ENCODE assay signal across 36 mouse cellular contexts in the genomic region with DNA sequence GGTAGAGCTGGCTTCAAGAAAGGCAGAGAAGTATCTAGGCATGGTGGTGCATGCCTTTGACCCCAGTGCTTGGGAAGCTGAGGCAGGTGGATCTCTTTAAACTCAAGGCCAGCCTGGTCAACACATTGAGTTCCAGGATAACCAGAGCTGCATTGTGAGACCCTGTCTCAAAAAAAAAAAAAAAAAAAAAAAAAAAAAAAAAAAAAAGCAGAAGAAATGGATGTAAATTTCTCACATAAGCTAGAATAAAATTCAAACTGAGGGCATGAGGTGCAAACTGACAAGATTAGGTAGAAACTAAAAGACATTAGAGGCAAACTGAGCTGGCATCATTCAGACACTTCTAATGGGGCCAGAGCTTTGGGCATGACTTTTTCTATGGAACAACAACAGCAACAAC. TPM values are rescaled to one million over a fixed set of nuclear protein-coding genes. Genes with fewer than 3 reads are reported as not detected.
"Had no signal": no experiment of that assay in that cellular context is flagged by ENCODE, and none has a peak within 500 bp of the region (broad histone marks: within the 10 kb centered on the region; RNA-seq: fewer than 3 reads in every experiment).

No protein-coding gene starts in this region.

- H3K36me3 ChIP-seq: heart, embryonic 10.5 days; heart, embryonic 12.5 days; heart, embryonic 13.5 days; heart, embryonic 15.5 days; hindbrain, embryonic 10.5 days; hindbrain, embryonic 12.5 days; hindbrain, embryonic 13.5 days; hindbrain, embryonic 15.5 days; intestine, embryonic 15.5 days; kidney, embryonic 15.5 days had no signal

- H3K4me1 ChIP-seq: heart, embryonic 10.5 days; hindbrain, embryonic 10.5 days; hindbrain, embryonic 12.5 days; hindbrain, embryonic 15.5 days; intestine, embryonic 15.5 days; kidney, embryonic 15.5 days had no signal

- H3K4me2 ChIP-seq: heart, embryonic 11.5 days; heart, embryonic 12.5 days; heart, embryonic 13.5 days; heart, embryonic 15.5 days; hindbrain, embryonic 12.5 days; hindbrain, embryonic 13.5 days; hindbrain, embryonic 14.5 days; hindbrain, embryonic 15.5 days; intestine, embryonic 15.5 days; kidney, embryonic 15.5 days had no signal

- DNase-seq: heart, postnatal 10 days; heart, postnatal 14 days; heart, postnatal 36 days; heart, postnatal 4 days; kidney, adult 11 months; kidney, adult 18-20 months; kidney, adult 2 months; kidney, adult 8-10 months; kidney, adult 9 months; kidney, postnatal 10 days; kidney, postnatal 14 days; kidney, postnatal 25 days; kidney, postnatal 36 days; kidney, postnatal 4 days; layer of hippocampus, adult 9-11 months; layer of hippocampus, postnatal 36 days had no signal

- H3K27ac ChIP-seq: heart, embryonic 10.5 days; heart, embryonic 13.5 days; heart, embryonic 15.5 days; hindbrain, embryonic 10.5 days; hindbrain, embryonic 12.5 days; hindbrain, embryonic 13.5 days; hindbrain, embryonic 14.5 days; hindbrain, embryonic 15.5 days; hindbrain, postnatal 0 days; intestine, embryonic 15.5 days; kidney, embryonic 15.5 days; kidney, postnatal 0 days; layer of hippocampus, adult 2 months; left cerebral cortex, adult 2 months had no signal

- H3K9me3 ChIP-seq: heart, embryonic 10.5 days; heart, embryonic 15.5 days; hindbrain, embryonic 10.5 days; hindbrain, embryonic 12.5 days; hindbrain, embryonic 13.5 days; hindbrain, embryonic 15.5 days; intestine, embryonic 15.5 days; kidney, embryonic 15.5 days had no signal

- ATAC-seq: hindbrain, embryonic 16.5 days; hindbrain, postnatal 0 days; inflammation-experienced regulatory T-cells, adult 6 months; intestine, embryonic 15.5 days; intestine, embryonic 16.5 days; intestine, postnatal 0 days had no signal

- H3K9ac ChIP-seq: heart, embryonic 12.5 days; heart, embryonic 13.5 days; heart, embryonic 15.5 days; hindbrain, embryonic 12.5 days; hindbrain, embryonic 13.5 days; hindbrain, embryonic 14.5 days; hindbrain, embryonic 15.5 days; intestine, embryonic 15.5 days; kidney, embryonic 15.5 days had no signal

- H3K27me3 ChIP-seq: heart, embryonic 12.5 days; heart, embryonic 15.5 days; hindbrain, embryonic 12.5 days; hindbrain, embryonic 13.5 days; hindbrain, embryonic 15.5 days; intestine, embryonic 15.5 days; kidney, embryonic 15.5 days had no signal

- H3K4me3 ChIP-seq: heart, embryonic 10.5 days; heart, embryonic 12.5 days; heart, embryonic 13.5 days; heart, embryonic 15.5 days; hindbrain, embryonic 10.5 days; hindbrain, embryonic 12.5 days; hindbrain, embryonic 13.5 days; hindbrain, embryonic 15.5 days; intestine, embryonic 15.5 days; kidney, embryonic 15.5 days; layer of hippocampus, adult 2 months; left cerebral cortex, adult 2 months had no signal

RNA-seq across cellular contexts. Expression of a gene that starts 20.8 kb away (rescaled TPM):
- polyA plus RNA-seq: inflammation-experienced regulatory T-cells, adult 6 months had no signal
